Mouse (Mus musculus): ENCODE data around the gene Sox11. TPM values are rescaled to one million over a fixed set of nuclear protein-coding genes. Genes with fewer than 3 reads are reported as not detected.

The Sox11 gene
- 0.01 TPM in 1 of 2 replicates, not detected in the other for polyA plus RNA-seq (2012)

GRCm38 (mm10) chr12:27341871-27342690, at the start of gene Sox11:
Sox11 (minus strand) TSS chr12:27342574.

All from megakaryocyte-erythroid progenitor cell, adult 5 weeks (primary cell).